ENCODE assay signal across 27 mouse cellular contexts in genomic region chr11:95379552-95379951, GRCm38 (mm10). TPM values are rescaled to one million over a fixed set of nuclear protein-coding genes. Genes with fewer than 3 reads are reported as not detected.
A peak's percentile ranks its signal among the peaks of the same experiment; 100 is the strongest.
DNase-seq lines count a peak whose midpoint lies in the region; ATAC-seq and TF ChIP-seq lines count a peak whose summit lies in the region.
"Had no signal": no experiment of that assay in that cellular context is flagged by ENCODE, and none has a peak within 500 bp of the region (broad histone marks: within the 10 kb centered on the region; RNA-seq: fewer than 3 reads in every experiment).

No protein-coding gene starts in this region.

- 0 out of 2 replicates have a peak overlapping the region, but pooled peaks have one; percentile 11 for H3K27ac ChIP-seq in liver, embryonic 11.5 days (ENCODE audit: low read depth, low read length)
- H3K27ac ChIP-seq in liver, postnatal 0 days (ENCODE audit: low read depth), result no peak overlapping the region; the same call in 1 of the 2 replicates
- H3K27ac ChIP-seq in MEL (ENCODE audit: control insufficient read depth, low read depth, low read length), result peak overlapping the region; percentile 5; the same call in 1 of the 2 replicates
- H3K27ac ChIP-seq in embryonic fibroblast, embryonic 13.5 days (ENCODE audit: insufficient read depth, low read length), result peak overlapping the region; percentile 27; the same call in 1 of the 2 replicates
- H3K27ac ChIP-seq in lung, postnatal 0 days (ENCODE audit: low read length), result no peak overlapping the region
- H3K27ac ChIP-seq: forebrain, embryonic 13.5 days; heart, embryonic 15.5 days; hindbrain, embryonic 14.5 days; limb, embryonic 10.5 days; limb, embryonic 15.5 days; macrophage; midbrain, embryonic 15.5 days; neural tube, embryonic 12.5 days had no signal

- no peak overlapping the region for H3K4me2 ChIP-seq in liver, embryonic 11.5 days
- no peak overlapping the region for H3K4me2 ChIP-seq in liver, postnatal 0 days (ENCODE audit: low read depth, low read length)
- H3K4me2 ChIP-seq in lung, postnatal 0 days (replicated peaks; ENCODE audit: low read depth, low read length), result no peak overlapping the region
- H3K4me2 ChIP-seq: forebrain, embryonic 13.5 days; heart, embryonic 15.5 days; hindbrain, embryonic 14.5 days; limb, embryonic 15.5 days; midbrain, embryonic 15.5 days; neural tube, embryonic 12.5 days had no signal

- DNase-seq in liver, embryonic 11.5 days (ENCODE audit: low spot score), result no peak
- DNase-seq in liver, postnatal 0 days, result no peak
- DNase-seq in MEL (ENCODE audit: low read depth, low spot score), result no peak
- no peak for DNase-seq in lung, postnatal 0 days (ENCODE audit: low spot score)
- DNase-seq in cerebellum, adult 9-11 months, result no peak
- DNase-seq in urinary bladder, postnatal 14 days (ENCODE audit: low spot score), result no peak
- DNase-seq: adrenal gland, postnatal 25 days; cerebellum, adult 18-20 months; cerebellum, postnatal 14 days; gastrocnemius, postnatal 25 days; heart, adult 11 months; kidney, adult 11 months; kidney, postnatal 25 days; lung, adult 18-20 months; lung, postnatal 10 days; thymus, adult 2 months; thymus, postnatal 36 days had no signal

- 59% methylated on average over 5 of the region's 5 CpGs for WGBS in liver, embryonic 11.5 days
- WGBS in liver, postnatal 0 days (ENCODE audit: insufficient replicate concordance), result 63% methylated on average over 5 of the region's 5 CpGs
- 58% methylated on average over 5 of the region's 5 CpGs for WGBS in lung, postnatal 0 days

- TF ChIP-seq RAD21 in MEL (IDR thresholded peaks at IDR 0.05; ENCODE audit: low read depth, low read length), result no peak

- no peaks in the 10 kb centered on the region; the same call in 1 of the 2 replicates for H3K4me1 ChIP-seq in liver, embryonic 11.5 days (replicated peaks; ENCODE audit: control insufficient read depth, insufficient read depth, low read length)
- peaks cover 3% of the 10 kb centered on the region; the same call in 1 of the 2 replicates for H3K4me1 ChIP-seq in liver, postnatal 0 days (ENCODE audit: insufficient read depth)
- H3K4me1 ChIP-seq in MEL (ENCODE audit: control insufficient read depth in 1 of 2, insufficient read depth in 2 of 2, low read length in 2 of 2), result peaks cover 6 to 9% of the 10 kb centered on the region in 2 experiments; a peak in 2 of 4 replicates
- H3K4me1 ChIP-seq in embryonic fibroblast, embryonic 13.5 days (ENCODE audit: control insufficient read depth, insufficient read depth, low read length), result no peaks in the 10 kb centered on the region
- no peaks in the 10 kb centered on the region for H3K4me1 ChIP-seq in lung, postnatal 0 days (ENCODE audit: insufficient read depth, low read depth, low read length)
- H3K4me1 ChIP-seq: forebrain, embryonic 13.5 days; limb, embryonic 10.5 days; limb, embryonic 15.5 days; midbrain, embryonic 15.5 days; neural tube, embryonic 12.5 days had no signal

- H3K79me2 ChIP-seq in MEL (ENCODE audit: control insufficient read depth, insufficient read depth, low read length, poor library complexity), result no peaks in the 10 kb centered on the region; the same call in 1 of the 2 replicates

- no peaks in the 10 kb centered on the region for H3K9me3 ChIP-seq in liver, embryonic 11.5 days (ENCODE audit: control insufficient read depth, low read length)
- no peaks in the 10 kb centered on the region for H3K9me3 ChIP-seq in liver, postnatal 0 days (ENCODE audit: low read length)
- H3K9me3 ChIP-seq in MEL (replicated peaks; ENCODE audit: insufficient read depth, low read length), result no peaks in the 10 kb centered on the region
- H3K9me3 ChIP-seq in lung, postnatal 0 days (ENCODE audit: low read length), result no peaks in the 10 kb centered on the region
- H3K9me3 ChIP-seq: forebrain, embryonic 13.5 days; heart, embryonic 10.5 days; heart, embryonic 15.5 days; limb, embryonic 10.5 days; limb, embryonic 15.5 days; midbrain, embryonic 15.5 days; neural tube, embryonic 12.5 days had no signal

- no peaks in the 10 kb centered on the region for H3K27me3 ChIP-seq in liver, embryonic 11.5 days (replicated peaks; ENCODE audit: control insufficient read depth, insufficient read depth, low read length)
- H3K27me3 ChIP-seq in liver, postnatal 0 days (ENCODE audit: insufficient read depth, low read length), result no peaks in the 10 kb centered on the region
- no peaks in the 10 kb centered on the region for H3K27me3 ChIP-seq in MEL (ENCODE audit: control insufficient read depth in 1 of 2, insufficient read depth in 2 of 2, low read length in 2 of 2)
- H3K27me3 ChIP-seq in lung, postnatal 0 days (replicated peaks; ENCODE audit: insufficient read depth, low read length), result no peaks in the 10 kb centered on the region
- H3K27me3 ChIP-seq: forebrain, embryonic 13.5 days; heart, embryonic 15.5 days; limb, embryonic 15.5 days; midbrain, embryonic 15.5 days; neural tube, embryonic 12.5 days had no signal

- TF ChIP-seq CTCF in liver, postnatal 0 days (IDR thresholded peaks at IDR 0.05; ENCODE audit: low read depth), result no peak
- TF ChIP-seq CTCF in MEL (IDR thresholded peaks at IDR 0.05 in 2 of 3, conservative IDR thresholded peaks at IDR 0.05 in 1 of 3; ENCODE audit: control insufficient read depth in 1 of 3, insufficient read depth in 1 of 3, low read depth in 2 of 3, low read length in 3 of 3, poor library complexity in 1 of 3, severe bottlenecking in 1 of 3), result no peak
- TF ChIP-seq CTCF in embryonic fibroblast, embryonic 13.5 days (IDR thresholded peaks at IDR 0.05; ENCODE audit: borderline replicate concordance, insufficient read depth, low read length), result no peak
- no peak for TF ChIP-seq CTCF in lung, postnatal 0 days (IDR thresholded peaks at IDR 0.05)

- no peak overlapping the region for H3K9ac ChIP-seq in liver, embryonic 11.5 days (ENCODE audit: low read depth, low read length)
- no peak overlapping the region for H3K9ac ChIP-seq in liver, postnatal 0 days (replicated peaks)
- H3K9ac ChIP-seq in MEL (ENCODE audit: control insufficient read depth, low read depth, low read length, poor library complexity, severe bottlenecking), result no peak overlapping the region
- no peak overlapping the region for H3K9ac ChIP-seq in lung, postnatal 0 days (replicated peaks; ENCODE audit: low read depth)
- H3K9ac ChIP-seq: forebrain, embryonic 13.5 days; heart, embryonic 15.5 days; hindbrain, embryonic 14.5 days; limb, embryonic 15.5 days; midbrain, embryonic 15.5 days; neural tube, embryonic 12.5 days had no signal

- no peak for TF ChIP-seq EP300 in liver, postnatal 0 days (IDR thresholded peaks at IDR 0.05; ENCODE audit: low read depth)
- TF ChIP-seq EP300 in MEL (IDR thresholded peaks at IDR 0.05; ENCODE audit: low read depth in 1 of 2, low read length in 2 of 2), result peak in 1 of 2 experiments; percentile 52; a peak in 1 of 4 replicates
- TF ChIP-seq EP300 in lung, postnatal 0 days (IDR thresholded peaks at IDR 0.05), result no peak

- H3K4me3 ChIP-seq in liver, embryonic 11.5 days (ENCODE audit: low read depth, low read length), result no peak overlapping the region
- no peak overlapping the region for H3K4me3 ChIP-seq in liver, postnatal 0 days (ENCODE audit: low read depth, low read length)
- no peak overlapping the region for H3K4me3 ChIP-seq in MEL (ENCODE audit: control insufficient read depth in 1 of 2, insufficient read depth in 1 of 2, low read depth in 2 of 2, low read length in 2 of 2)
- H3K4me3 ChIP-seq in embryonic fibroblast, embryonic 13.5 days (ENCODE audit: insufficient read depth, low read length), result no peak overlapping the region
- no peak overlapping the region for H3K4me3 ChIP-seq in lung, postnatal 0 days (ENCODE audit: low read depth, low read length)
- H3K4me3 ChIP-seq: forebrain, embryonic 13.5 days; heart, embryonic 10.5 days; heart, embryonic 15.5 days; limb, embryonic 10.5 days; limb, embryonic 15.5 days; midbrain, embryonic 15.5 days; neural tube, embryonic 12.5 days had no signal

- peaks cover 44% of the 10 kb centered on the region for H3K36me3 ChIP-seq in liver, embryonic 11.5 days (ENCODE audit: control insufficient read depth, insufficient read depth, low read length)
- H3K36me3 ChIP-seq in liver, postnatal 0 days (replicated peaks; ENCODE audit: insufficient read depth, low read length), result peaks cover 76% of the 10 kb centered on the region
- peaks cover 14 to 25% of the 10 kb centered on the region in 2 experiments for H3K36me3 ChIP-seq in MEL (ENCODE audit: control insufficient read depth in 1 of 2, insufficient read depth in 2 of 2, low read length in 2 of 2)
- peaks cover 22% of the 10 kb centered on the region for H3K36me3 ChIP-seq in lung, postnatal 0 days (ENCODE audit: insufficient read depth, low read length)
- H3K36me3 ChIP-seq: midbrain, embryonic 15.5 days had no signal

- no peak for TF ChIP-seq POLR2A in MEL (IDR thresholded peaks at IDR 0.05; ENCODE audit: control insufficient read depth in 1 of 2, insufficient read depth in 1 of 2, low read depth in 1 of 2, low read length in 2 of 2, poor library complexity in 1 of 2)
- no peak for TF ChIP-seq POLR2A in embryonic fibroblast, embryonic 13.5 days (IDR thresholded peaks at IDR 0.05; ENCODE audit: low read depth, low read length)

- no peak for ATAC-seq in liver, embryonic 11.5 days (replicated peaks; ENCODE audit: low FRiP score)
- ATAC-seq in liver, postnatal 0 days, result no peak
- ATAC-seq in lung, postnatal 0 days, result no peak
- ATAC-seq: forebrain, embryonic 13.5 days; midbrain, embryonic 15.5 days had no signal

RNA-seq across cellular contexts. Expression of gene Slc35b1, which starts 4.9 kb away (rescaled TPM):
- 78.8 and 86.8 TPM in 2 replicates for polyA plus RNA-seq in liver, embryonic 11.5 days (2014; fragmentation: Nextera tagmentation; extraction: Ambion mirVana)
- polyA plus RNA-seq in liver, postnatal 0 days (2015; fragmentation: Nextera tagmentation; extraction: Ambion mirVana), result 38.4 and 40.1 TPM in 2 replicates
- 51.8 and 59.1 TPM in 2 replicates for total RNA-seq in MEL (2012; rRNA removed)
- polyA plus RNA-seq in MEL (2012; ENCODE audit: insufficient read depth in 1 of 2, insufficient read length in 2 of 2, low read depth in 1 of 2, low replicate concordance in 2 of 2, missing spikeins in 1 of 2), result 10 to 100 TPM in 1 of 2 experiments, not detected in 1; 82.4 TPM
- polyA plus RNA-seq in embryonic fibroblast, embryonic 13.5 days (2011; ENCODE audit: insufficient read length, low read depth, missing spikeins), result 90.7 and 97.2 TPM in 2 replicates
- 87.3 and 96.8 TPM in 2 replicates for polyA plus RNA-seq in lung, postnatal 0 days (2015; fragmentation: Nextera tagmentation; extraction: Ambion mirVana)

RNA-seq across cellular contexts. Expression of gene Spop, which starts 34.3 kb away (rescaled TPM):
- polyA plus RNA-seq in liver, embryonic 11.5 days (2014; fragmentation: Nextera tagmentation; extraction: Ambion mirVana), result 88.1 and 92.4 TPM in 2 replicates
- polyA plus RNA-seq in liver, postnatal 0 days (2015; fragmentation: Nextera tagmentation; extraction: Ambion mirVana), result 42.4 and 53.2 TPM in 2 replicates
- 41.5 and 45.7 TPM in 2 replicates for total RNA-seq in MEL (2012; rRNA removed)
- polyA plus RNA-seq in MEL (2012; ENCODE audit: insufficient read depth in 1 of 2, insufficient read length in 2 of 2, low read depth in 1 of 2, low replicate concordance in 2 of 2, missing spikeins in 1 of 2), result 10 to 100 TPM in 1 of 2 experiments, not detected in 1; 84.0 TPM
- 122 and 155 TPM in 2 replicates for polyA plus RNA-seq in embryonic fibroblast, embryonic 13.5 days (2011; ENCODE audit: insufficient read length, low read depth, missing spikeins)
- polyA plus RNA-seq in lung, postnatal 0 days (2015; fragmentation: Nextera tagmentation; extraction: Ambion mirVana), result 140 and 185 TPM in 2 replicates

RNA-seq across cellular contexts. Expression of gene Fam117a, which starts 42.7 kb away (rescaled TPM):
- polyA plus RNA-seq in liver, embryonic 11.5 days (2014; fragmentation: Nextera tagmentation; extraction: Ambion mirVana), result 41.3 and 44.9 TPM in 2 replicates
- 60.1 and 61.8 TPM in 2 replicates for polyA plus RNA-seq in liver, postnatal 0 days (2015; fragmentation: Nextera tagmentation; extraction: Ambion mirVana)
- total RNA-seq in MEL (2012; rRNA removed), result 37.1 and 49.9 TPM in 2 replicates
- 100 to 1,000 TPM in 1 of 2 experiments, not detected in 1; 116 TPM for polyA plus RNA-seq in MEL (2012; ENCODE audit: insufficient read depth in 1 of 2, insufficient read length in 2 of 2, low read depth in 1 of 2, low replicate concordance in 2 of 2, missing spikeins in 1 of 2)
- polyA plus RNA-seq in embryonic fibroblast, embryonic 13.5 days (2011; ENCODE audit: insufficient read length, low read depth, missing spikeins), result 7.0 and 8.4 TPM in 2 replicates
- 20.4 and 21.6 TPM in 2 replicates for polyA plus RNA-seq in lung, postnatal 0 days (2015; fragmentation: Nextera tagmentation; extraction: Ambion mirVana)

Comparison
In these comparisons a context has a peak if more than half of its experiments do, and no peak if none do; other contexts are left out.
1. H3K27ac ChIP-seq: peak in liver, embryonic 11.5 days (single experiment), MEL (single experiment) and embryonic fibroblast, embryonic 13.5 days (single experiment); none in liver, postnatal 0 days (single experiment) and lung, postnatal 0 days (single experiment).